ENCODE assay signal across 18 mouse cellular contexts in the genomic region with DNA sequence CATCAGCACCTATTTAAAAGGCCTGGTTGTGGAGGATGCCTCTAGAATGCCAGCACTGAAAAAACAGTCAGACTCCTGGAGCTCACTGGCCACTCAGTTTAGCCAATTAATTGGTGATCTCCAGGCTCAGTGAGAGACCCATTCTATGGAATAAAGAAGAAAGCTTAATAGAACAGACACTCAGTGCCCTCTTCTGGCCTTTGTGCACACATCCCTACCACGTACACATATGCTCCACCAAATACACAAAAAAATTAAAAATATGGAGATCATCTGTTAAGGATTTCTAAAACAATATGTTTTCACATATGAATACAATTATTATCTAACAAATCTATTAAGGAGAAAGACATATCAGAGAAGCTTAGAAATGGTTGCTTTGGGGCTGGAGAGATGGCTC. TPM values are rescaled to one million over a fixed set of nuclear protein-coding genes. Genes with fewer than 3 reads are reported as not detected.
"Had no signal": no experiment of that assay in that cellular context is flagged by ENCODE, and none has a peak within 500 bp of the region (broad histone marks: within the 10 kb centered on the region; RNA-seq: fewer than 3 reads in every experiment).

No protein-coding gene starts in this region.

- H3K9me3 ChIP-seq: limb, embryonic 15.5 days; liver, embryonic 13.5 days; midbrain, embryonic 13.5 days; neural tube, embryonic 15.5 days had no signal

- H3K4me2 ChIP-seq: limb, embryonic 15.5 days; liver, embryonic 13.5 days; midbrain, embryonic 13.5 days; neural tube, embryonic 15.5 days had no signal

- H3K4me3 ChIP-seq: limb, embryonic 15.5 days; liver, embryonic 13.5 days; midbrain, embryonic 13.5 days; myocyte; neural tube, embryonic 15.5 days had no signal

- H3K9ac ChIP-seq: limb, embryonic 15.5 days; liver, embryonic 13.5 days; midbrain, embryonic 13.5 days; neural tube, embryonic 15.5 days had no signal

- DNase-seq: kidney, adult 9 months; kidney, postnatal 4 days; liver, embryonic 13.5 days; lung, adult 18-20 months; lung, postnatal 10 days; right cerebral cortex, adult 18-20 months; right cerebral cortex, postnatal 25 days; thymus, postnatal 4 days had no signal

- H3K36me3 ChIP-seq: liver, embryonic 13.5 days; midbrain, embryonic 13.5 days; neural tube, embryonic 15.5 days had no signal

- H3K27me3 ChIP-seq: limb, embryonic 15.5 days; liver, embryonic 13.5 days; midbrain, embryonic 13.5 days; neural tube, embryonic 15.5 days had no signal

- H3K27ac ChIP-seq: kidney, postnatal 0 days; limb, embryonic 15.5 days; liver, embryonic 13.5 days; midbrain, embryonic 13.5 days; neural tube, embryonic 15.5 days had no signal

- ATAC-seq: midbrain, embryonic 13.5 days had no signal

RNA-seq across cellular contexts. Expression of a gene that starts 4.1 kb away (rescaled TPM):
- total RNA-seq: megakaryocyte-erythroid progenitor cell, adult 5-6 weeks had no signal
- polyA plus RNA-seq: limb, embryonic 11.5 days; limb, embryonic 15.5 days; liver, embryonic 13.5 days; midbrain, embryonic 13.5 days; myocyte; neural tube, embryonic 11.5 days; neural tube, embryonic 15.5 days; small intestine, adult 2 months; stomach, embryonic 16.5 days had no signal
